Mouse (Mus musculus): ENCODE data around the gene Nkiras2. TPM values are rescaled to one million over a fixed set of nuclear protein-coding genes. Genes with fewer than 3 reads are reported as not detected.

The Nkiras2 gene
- polyA plus RNA-seq (2016; fragmentation: Nextera tagmentation; extraction: Ambion mirVana): 95.9 and 119 TPM in 2 replicates

DNA sequence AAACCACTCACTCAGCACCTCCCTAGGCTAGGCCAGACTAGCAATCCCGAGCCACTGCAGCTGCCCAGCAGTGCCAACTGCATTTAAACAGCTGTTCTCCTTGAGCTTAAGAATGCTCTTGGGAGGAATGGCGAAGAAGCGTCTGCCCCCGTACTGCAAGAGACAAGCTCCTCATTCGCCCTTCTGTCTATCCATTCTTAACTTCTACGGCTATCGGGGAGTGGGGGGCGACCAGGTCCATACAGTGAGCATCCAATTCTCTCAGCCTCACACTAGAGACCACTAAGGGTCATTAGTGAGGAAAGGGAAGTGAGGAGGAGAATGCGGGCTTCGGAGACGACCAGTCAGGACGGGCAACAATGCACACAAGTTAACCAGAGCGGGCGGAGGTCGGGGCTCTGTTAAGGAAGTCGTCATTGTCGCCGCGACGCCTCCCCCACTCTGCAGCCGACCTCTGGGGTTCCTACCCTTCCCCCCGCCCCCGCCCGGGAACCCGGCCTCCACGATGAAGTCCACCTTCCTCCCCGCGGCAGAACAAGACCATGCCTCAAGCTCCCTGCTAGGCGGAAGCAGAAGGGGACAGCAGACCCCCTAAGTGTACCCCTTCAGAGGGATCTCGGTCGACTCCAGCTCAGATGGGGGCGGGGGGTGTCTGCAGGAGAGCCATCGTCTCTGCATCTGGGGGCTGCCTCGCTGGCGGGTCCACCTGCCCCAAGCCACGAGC lies at the start of gene Nkiras2:
Gene Nkiras2 (plus strand): TSS at position 484 of the 724 bp plus-strand sequence.
- Histone ChIP-seq H3K9me3 (no peaks in the 10 kb centered on the region), H3K27ac (peak within 1 kb of the TSS; percentile 96), H3K36me3 (peaks cover 14% of the 10 kb centered on the region), H3K4me1 (replicated peaks) (peaks cover 36% of the 10 kb centered on the region), H3K4me3 (peak within 1 kb of the TSS; percentile 85), H3K27me3 (ENCODE audit: insufficient read depth, poor library complexity, severe bottlenecking) (no peaks in the 10 kb centered on the region)
- peak; percentile 78 for DNase-seq (ENCODE audit: low spot score)
- under 1% methylated on average over 36 of the region's 36 CpGs for WGBS

GRCm38 (mm10) chr11:100569789-100570188 lies 49.3 kb upstream of the Nkiras2 start:
- Histone ChIP-seq H3K4me1 (replicated peaks) (peaks cover 32% of the 10 kb centered on the region), H3K36me3 (no peaks in the 10 kb centered on the region), H3K9me3 (no peaks in the 10 kb centered on the region), H3K27ac (no peak overlapping the region), H3K27me3 (ENCODE audit: insufficient read depth, poor library complexity, severe bottlenecking) (peaks cover 18% of the 10 kb centered on the region), H3K4me3 (no peak overlapping the region)
- 66% methylated on average over 9 of the region's 9 CpGs for WGBS
- no peak for DNase-seq (ENCODE audit: low spot score)

DNA sequence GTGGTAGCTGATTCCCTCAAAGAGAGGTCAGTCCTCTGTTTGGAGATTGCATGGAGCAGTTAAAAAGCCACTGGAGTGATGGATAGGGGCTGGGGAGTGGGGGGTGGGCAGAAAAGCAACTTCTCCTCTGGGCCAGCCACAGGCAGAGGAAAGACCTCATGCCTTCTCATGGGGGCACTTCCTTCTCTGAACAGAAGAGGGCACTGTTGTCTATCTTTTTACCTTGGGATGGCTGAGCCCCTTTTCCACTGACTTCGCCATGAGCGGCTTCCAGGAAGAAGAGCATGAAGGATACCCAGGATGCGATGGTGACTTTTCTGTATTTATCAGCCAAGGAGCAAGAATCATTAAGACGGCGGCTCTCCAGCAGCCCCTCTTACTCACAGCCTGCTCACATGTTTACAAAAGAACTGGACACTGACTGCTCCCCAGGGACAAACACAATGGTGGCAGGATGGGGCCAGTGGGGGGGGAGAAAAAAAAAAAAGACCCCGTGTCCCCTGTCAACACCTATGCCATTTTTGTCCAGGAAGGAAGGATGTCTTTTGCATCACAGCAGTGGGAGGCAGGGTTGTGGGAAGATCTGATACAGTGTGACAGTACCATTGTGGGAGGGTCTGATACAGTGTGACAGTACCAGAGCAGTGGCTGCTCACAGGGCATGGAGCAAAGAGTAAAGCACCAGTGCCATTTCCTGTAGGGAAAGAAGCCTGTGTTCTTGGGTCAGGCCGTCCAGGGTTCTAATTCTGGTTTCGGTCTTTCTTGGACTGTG lies 48.4 kb upstream of the Nkiras2 start:
- WGBS: 9% methylated on average over 8 of the region's 8 CpGs
- H3K4me3 ChIP-seq: peak overlapping the region; percentile 40
- DNase-seq (ENCODE audit: low spot score): peak; percentile 75
- H3K4me1 ChIP-seq (replicated peaks): peaks cover 39% of the 10 kb centered on the region
- H3K9me3 ChIP-seq: no peaks in the 10 kb centered on the region
- H3K27me3 ChIP-seq (ENCODE audit: insufficient read depth, poor library complexity, severe bottlenecking): peaks cover 18% of the 10 kb centered on the region
- 0 out of 2 replicates have a peak overlapping the region, but pooled peaks have one; percentile 56 for H3K27ac ChIP-seq
- H3K36me3 ChIP-seq: no peaks in the 10 kb centered on the region

DNA sequence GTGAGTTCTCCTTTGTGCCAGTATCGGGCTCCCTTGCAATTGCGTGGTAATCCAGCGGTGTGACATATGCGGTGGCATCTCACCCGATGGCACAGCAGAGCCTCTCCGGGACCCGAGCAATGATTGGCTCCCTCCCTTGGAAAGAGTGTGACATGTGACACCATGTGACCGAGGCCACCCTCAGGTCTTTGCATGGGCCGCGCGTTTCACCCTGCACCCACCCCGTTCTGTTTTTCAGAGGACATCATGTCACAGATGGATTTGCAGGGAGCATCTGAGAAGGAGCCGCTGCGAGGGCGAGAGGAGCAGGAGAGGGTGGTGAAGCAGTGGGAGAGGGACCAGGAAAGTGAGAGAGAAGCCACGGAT lies 47.9 kb upstream of the Nkiras2 start:
- 0 out of 2 replicates have a peak, but pooled peaks cover 3% of the 10 kb centered on the region for H3K36me3 ChIP-seq
- H3K27me3 ChIP-seq (ENCODE audit: insufficient read depth, poor library complexity, severe bottlenecking): peaks cover 23% of the 10 kb centered on the region
- 15% methylated on average over 16 of the region's 16 CpGs for WGBS
- no peaks in the 10 kb centered on the region for H3K9me3 ChIP-seq
- peak; percentile 34 for DNase-seq (ENCODE audit: low spot score)
- H3K27ac ChIP-seq: peak overlapping the region; percentile 56; the same call in 1 of the 2 replicates
- H3K4me3 ChIP-seq: peak overlapping the region; percentile 40
- peaks cover 45% of the 10 kb centered on the region for H3K4me1 ChIP-seq (replicated peaks)

GRCm38 (mm10) chr11:100574188-100574587 lies 44.9 kb upstream of the Nkiras2 start:
- Histone ChIP-seq H3K4me1 (replicated peaks) (peaks cover 45% of the 10 kb centered on the region), H3K9me3 (no peaks in the 10 kb centered on the region), H3K27ac (0 out of 2 replicates have a peak overlapping the region, but pooled peaks have one; percentile 88), H3K36me3 (peaks cover 30% of the 10 kb centered on the region), H3K4me3 (peak overlapping the region; percentile 69), H3K27me3 (ENCODE audit: insufficient read depth, poor library complexity, severe bottlenecking) (peaks cover 25% of the 10 kb centered on the region)
- 94% methylated on average over 3 of the region's 3 CpGs for WGBS
- DNase-seq (ENCODE audit: low spot score): no peak

DNA sequence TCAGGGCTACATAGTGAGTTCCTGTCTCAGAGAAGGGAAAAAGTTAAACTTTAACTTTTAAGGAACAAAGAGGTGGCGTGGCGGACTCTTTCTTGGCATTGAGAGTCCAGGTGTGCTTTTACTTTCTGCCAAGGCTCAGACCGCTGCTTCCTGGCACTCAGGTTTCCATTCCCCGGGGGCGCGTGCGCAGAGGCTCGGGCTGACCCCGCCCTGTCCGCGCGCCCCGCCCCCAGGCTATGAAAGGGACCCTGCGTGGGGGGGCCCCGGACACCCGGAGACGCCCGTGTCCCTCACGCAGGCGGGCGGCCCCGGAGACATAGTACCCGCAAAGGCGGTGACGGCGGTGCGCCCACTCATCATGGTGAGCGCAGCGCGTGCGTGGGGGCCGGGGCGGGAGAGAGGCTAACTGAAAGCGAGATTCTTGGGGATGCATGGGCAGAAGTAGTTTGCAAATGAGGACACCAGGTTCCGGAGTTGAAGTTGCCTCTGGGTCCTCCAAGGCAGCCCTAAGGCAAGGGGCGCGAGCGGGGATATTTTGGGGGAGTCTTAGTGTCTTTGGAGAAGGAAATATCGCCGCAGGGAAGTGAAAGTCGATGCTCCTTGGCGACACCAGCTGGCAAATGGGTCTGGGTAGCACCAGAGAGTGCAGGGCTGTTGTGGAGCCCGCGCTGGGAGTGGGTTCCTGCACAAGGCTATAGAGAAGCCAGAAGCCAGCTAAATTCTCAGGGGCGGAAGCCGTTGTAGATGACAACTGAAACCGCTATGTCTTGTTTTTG lies 44.1 kb upstream of the Nkiras2 start, which contains the start of gene Cnp:
Gene Cnp (plus strand): TSS at position 197 of the 776 bp plus-strand sequence.
- H3K27me3 ChIP-seq (ENCODE audit: insufficient read depth, poor library complexity, severe bottlenecking): peaks cover 25% of the 10 kb centered on the region
- peaks cover 45% of the 10 kb centered on the region for H3K4me1 ChIP-seq (replicated peaks)
- peaks cover 37% of the 10 kb centered on the region for H3K36me3 ChIP-seq
- H3K27ac ChIP-seq: peak within 1 kb of the TSS; percentile 88
- H3K9me3 ChIP-seq: no peaks in the 10 kb centered on the region
- WGBS: 3% methylated on average over 47 of the region's 47 CpGs
- DNase-seq (ENCODE audit: low spot score): peak; percentile 63
- peak within 1 kb of the TSS; percentile 69 for H3K4me3 ChIP-seq

DNA sequence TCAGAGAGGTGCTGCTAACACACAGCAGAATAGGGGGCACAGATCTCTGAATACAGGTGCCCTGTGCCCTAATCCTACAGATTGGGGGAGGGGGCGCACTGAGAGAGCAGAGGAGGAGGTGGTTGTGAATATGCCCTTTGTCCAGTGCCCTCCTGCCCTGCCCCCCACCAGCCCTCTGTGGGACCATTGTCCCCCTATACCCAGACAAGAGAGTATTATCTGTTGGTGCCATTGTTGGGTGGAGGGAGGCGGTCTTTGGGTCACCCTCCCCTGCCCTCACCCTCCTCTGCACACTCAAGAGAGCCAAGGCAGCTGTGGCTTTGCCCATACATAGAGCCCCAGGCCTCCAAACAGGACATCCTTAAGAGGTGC lies 43.6 kb upstream of the Nkiras2 start:
- peaks cover 43% of the 10 kb centered on the region for H3K36me3 ChIP-seq
- H3K4me1 ChIP-seq (replicated peaks): peaks cover 42% of the 10 kb centered on the region
- peak overlapping the region; percentile 69 for H3K4me3 ChIP-seq
- DNase-seq (ENCODE audit: low spot score): peak; percentile 38
- H3K9me3 ChIP-seq: no peaks in the 10 kb centered on the region
- 27% methylated on average over 2 of the region's 2 CpGs for WGBS
- H3K27ac ChIP-seq: peak overlapping the region; percentile 88
- H3K27me3 ChIP-seq (ENCODE audit: insufficient read depth, poor library complexity, severe bottlenecking): peaks cover 25% of the 10 kb centered on the region

DNA sequence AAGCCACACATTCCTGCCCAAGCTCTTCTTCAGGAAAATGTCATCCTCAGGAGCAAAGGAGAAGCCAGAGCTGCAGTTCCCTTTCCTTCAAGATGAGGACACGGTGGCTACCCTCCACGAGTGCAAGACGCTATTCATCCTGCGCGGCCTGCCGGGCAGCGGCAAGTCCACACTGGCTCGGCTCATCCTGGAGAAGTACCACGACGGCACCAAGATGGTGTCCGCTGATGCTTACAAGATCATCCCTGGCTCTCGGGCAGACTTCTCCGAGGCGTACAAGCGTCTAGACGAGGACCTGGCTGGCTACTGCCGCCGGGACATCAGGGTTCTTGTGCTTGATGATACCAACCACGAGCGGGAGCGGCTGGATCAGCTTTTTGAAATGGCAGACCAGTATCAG lies 42.8 kb upstream of the Nkiras2 start:
- H3K27me3 ChIP-seq (ENCODE audit: insufficient read depth, poor library complexity, severe bottlenecking): peaks cover 19% of the 10 kb centered on the region
- peaks cover 50% of the 10 kb centered on the region for H3K36me3 ChIP-seq
- no peak for DNase-seq (ENCODE audit: low spot score)
- no peaks in the 10 kb centered on the region for H3K9me3 ChIP-seq
- peaks cover 34% of the 10 kb centered on the region for H3K4me1 ChIP-seq (replicated peaks)
- H3K27ac ChIP-seq: peak overlapping the region; percentile 88; the same call in 1 of the 2 replicates
- WGBS: 69% methylated on average over 21 of the region's 21 CpGs
- peak overlapping the region; percentile 69; the same call in 1 of the 2 replicates for H3K4me3 ChIP-seq

DNA sequence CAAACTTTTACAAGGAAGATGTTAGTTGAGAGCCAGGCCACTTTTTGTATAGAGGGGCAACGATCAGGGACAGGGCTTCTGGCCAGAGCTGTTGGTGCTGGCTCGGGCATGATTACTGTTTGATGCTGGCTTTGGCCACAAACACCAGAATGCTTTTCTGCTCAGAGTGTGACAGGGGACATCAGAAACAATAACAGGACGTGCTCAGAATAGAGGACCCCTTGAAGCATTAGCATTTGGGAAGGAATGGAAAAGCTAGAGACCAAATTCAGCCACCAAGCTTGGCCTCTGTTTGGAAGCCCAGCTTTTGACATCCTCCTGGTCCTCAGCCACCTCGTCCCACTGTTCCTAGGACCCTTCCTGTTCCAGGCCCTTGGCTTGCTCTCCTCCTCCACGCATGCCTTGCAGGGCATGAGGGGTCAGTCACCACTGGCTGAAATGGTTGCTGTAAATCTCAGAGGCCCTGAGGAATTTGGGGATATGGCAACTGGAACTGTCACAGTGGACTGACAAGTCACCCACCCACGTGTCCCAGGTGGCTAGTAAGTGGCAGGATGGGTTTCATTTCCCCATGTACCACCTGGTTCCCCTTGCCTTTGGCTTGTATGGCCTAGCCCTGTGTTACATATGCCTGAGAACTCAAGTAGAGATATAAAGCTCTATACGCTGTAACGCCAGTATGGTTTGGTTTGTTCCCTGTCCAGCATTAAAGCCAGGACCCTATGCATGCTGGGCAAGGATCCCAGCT lies 41.0 kb upstream of the Nkiras2 start:
- Histone ChIP-seq H3K4me1 (replicated peaks) (peaks cover 27% of the 10 kb centered on the region), H3K36me3 (peaks cover 68% of the 10 kb centered on the region), H3K27ac (no peak overlapping the region), H3K4me3 (no peak overlapping the region), H3K27me3 (ENCODE audit: insufficient read depth, poor library complexity, severe bottlenecking) (0 out of 2 replicates have a peak, but pooled peaks cover 7% of the 10 kb centered on the region), H3K9me3 (no peaks in the 10 kb centered on the region)
- no peak for DNase-seq (ENCODE audit: low spot score)
- 88% methylated on average over 8 of the region's 8 CpGs for WGBS

GRCm38 (mm10) chr11:100579116-100579799 lies 39.8 kb upstream of the Nkiras2 start:
- H3K36me3 ChIP-seq: peaks cover 81% of the 10 kb centered on the region
- DNase-seq (ENCODE audit: low spot score): no peak
- no peaks in the 10 kb centered on the region for H3K9me3 ChIP-seq
- H3K4me3 ChIP-seq: no peak overlapping the region
- WGBS: 93% methylated on average over 9 of the region's 9 CpGs
- no peak overlapping the region for H3K27ac ChIP-seq
- H3K27me3 ChIP-seq (ENCODE audit: insufficient read depth, poor library complexity, severe bottlenecking): 0 out of 2 replicates have a peak, but pooled peaks cover 7% of the 10 kb centered on the region
- H3K4me1 ChIP-seq (replicated peaks): peaks cover 27% of the 10 kb centered on the region

- WGBS: 92% methylated on average over 13 of the region's 13 CpGs
- Histone ChIP-seq H3K4me3 (no peak overlapping the region), H3K36me3 (peaks cover 91% of the 10 kb centered on the region), H3K9me3 (no peaks in the 10 kb centered on the region), H3K4me1 (replicated peaks) (peaks cover 18% of the 10 kb centered on the region), H3K27ac (no peak overlapping the region), H3K27me3 (ENCODE audit: insufficient read depth, poor library complexity, severe bottlenecking) (0 out of 2 replicates have a peak, but pooled peaks cover 7% of the 10 kb centered on the region)
- no peak for DNase-seq (ENCODE audit: low spot score)
Observed at GRCm38 (mm10) chr11:100580275-100580674, 38.8 kb upstream of the Nkiras2 start.
